Mouse (Mus musculus): ENCODE data around the gene Hspa12b.

Gene Hspa12b

GRCm38 (mm10) chr2:131129836-131130235 is 2.8 kb downstream of the Hspa12b start:
- no peak for DNase-seq

- no peak for DNase-seq
Observed at GRCm38 (mm10) chr2:131130849-131131248, 3.8 kb downstream of the Hspa12b start.

GRCm38 (mm10) chr2:131132111-131132888 is 5.2 kb downstream of the Hspa12b start:
- no peak for DNase-seq

- DNase-seq, result no peak
Observed at GRCm38 (mm10) chr2:131132930-131133547, 6.0 kb downstream of the Hspa12b start, which contains the start of gene Gm11037. Gm11037 (plus strand) TSS chr2:131133497.

- peak in 1 of 2 experiments; percentile 0 for DNase-seq
Observed at GRCm38 (mm10) chr2:131134381-131134780, 7.3 kb downstream of the Hspa12b start.

GRCm38 (mm10) chr2:131134826-131135400 is 7.8 kb downstream of the Hspa12b start:
- DNase-seq, result peak in 1 of 2 experiments; percentile 0

GRCm38 (mm10) chr2:131135521-131136139 is 8.6 kb downstream of the Hspa12b start:
- DNase-seq, result peak in 1 of 2 experiments; percentile 0

- no peak for DNase-seq
Observed at GRCm38 (mm10) chr2:131138296-131138695, 11.2 kb downstream of the Hspa12b start.

- DNase-seq, result no peak
Observed at GRCm38 (mm10) chr2:131138760-131139159, 11.7 kb downstream of the Hspa12b start.

- DNase-seq, result no peak
Observed at GRCm38 (mm10) chr2:131139287-131139686, 12.2 kb downstream of the Hspa12b start.

- no peak for DNase-seq
Observed at GRCm38 (mm10) chr2:131139886-131140532, 12.9 kb downstream of the Hspa12b start.

GRCm38 (mm10) chr2:131140533-131140905 is 13.4 kb downstream of the Hspa12b start:
- no peak for DNase-seq

GRCm38 (mm10) chr2:131141336-131141986 is 14.4 kb downstream of the Hspa12b start:
- no peak for DNase-seq

GRCm38 (mm10) chr2:131142592-131142991 is 15.5 kb downstream of the Hspa12b start:
- peak; percentile 21 to 50 for DNase-seq

GRCm38 (mm10) chr2:131143007-131143780 is 16.1 kb downstream of the Hspa12b start:
- DNase-seq, result no peak

GRCm38 (mm10) chr2:131145121-131145520 is 18.0 kb downstream of the Hspa12b start:
- no peak for DNase-seq

GRCm38 (mm10) chr2:131145536-131145935 is 18.5 kb downstream of the Hspa12b start:
- no peak for DNase-seq

GRCm38 (mm10) chr2:131146193-131147042 is 19.3 kb downstream of the Hspa12b start:
- DNase-seq, result no peak

- no peak for DNase-seq
Observed at GRCm38 (mm10) chr2:131147043-131147365, 19.9 kb downstream of the Hspa12b start.
